Mouse (Mus musculus) gastrocnemius, adult 2 months (tissue): ENCODE results near the gene Luc7l2. TPM values are rescaled to one million over a fixed set of nuclear protein-coding genes. Genes with fewer than 3 reads are reported as not detected.
A peak's percentile ranks its signal among the peaks of the same experiment; 100 is the strongest.

ENCODE experiments used
- DNase-seq: peaks from one replicate; pipeline ENCODE4 v3.0.0; 2022
- H3K27ac ChIP-seq: fragments of 200-600 bp; 2 replicates; pipeline ENCODE4 v1.8.1; 2022; ENCODE audit warnings: mild to moderate bottlenecking
- H3K4me3 ChIP-seq: fragments of 200-600 bp; 2 replicates; pipeline ENCODE4 v1.8.1; 2022; ENCODE audit warnings: mild to moderate bottlenecking, moderate library complexity
- CTCF ChIP-seq: fragments of 200-600 bp; IDR thresholded peaks from 2 replicates; pipeline ENCODE4 v1.8.1; 2022; ENCODE audit warnings: antibody characterized with exemption, mild to moderate bottlenecking, moderate library complexity
- intact Hi-C: fragments of 180-260 bp; cut with DNase I; formaldehyde crosslinking; loops from one replicate; pipeline ENCODE4 v1.15.1; 2025
- total RNA-seq, 2 experiments: library from RNA; stranded (reverse); gene quantifications; 2 replicates each; pipeline ENCODE4 v1.2.3; 2021

Luc7l2 gene
- total RNA-seq, 2 experiments from 2014 or later: 128 to 134 TPM

- DNase-seq: no peak
- no peak overlapping the region for H3K27ac ChIP-seq
- intact Hi-C loops: no loop called here
- no peak for TF ChIP-seq CTCF
- H3K4me3 ChIP-seq: no peak overlapping the region
These were observed 58.8 kb downstream of the Luc7l2 start for GRCm38 (mm10) chr6:38609892-38610291.

GRCm38 (mm10) chr6:38622406-38622805 is 71.3 kb downstream of the Luc7l2 start:
- no peak for TF ChIP-seq CTCF
- intact Hi-C loops: no loop called here
- DNase-seq: no peak
- Histone ChIP-seq H3K27ac (no peak overlapping the region), H3K4me3 (no peak overlapping the region)

GRCm38 (mm10) chr6:38623457-38623856 is 72.3 kb downstream of the Luc7l2 start:
- Histone ChIP-seq H3K4me3 (no peak overlapping the region), H3K27ac (no peak overlapping the region)
- DNase-seq: no peak
- intact Hi-C loops: no loop called here
- no peak for TF ChIP-seq CTCF

- no peak overlapping the region for H3K27ac ChIP-seq
- no peak for DNase-seq
- no peak overlapping the region for H3K4me3 ChIP-seq
- no peak for TF ChIP-seq CTCF
- intact Hi-C loops: no loop called here
These were observed 73.3 kb downstream of the Luc7l2 start for GRCm38 (mm10) chr6:38624439-38624838.

GRCm38 (mm10) chr6:38626086-38626485 is 75.0 kb downstream of the Luc7l2 start:
- no peak overlapping the region for H3K27ac ChIP-seq
- TF ChIP-seq CTCF: no peak
- no peak overlapping the region for H3K4me3 ChIP-seq
- no peak for DNase-seq
- intact Hi-C loops: no loop called here

- no peak for TF ChIP-seq CTCF
- no peak for DNase-seq
- no peak overlapping the region for H3K4me3 ChIP-seq
- H3K27ac ChIP-seq: no peak overlapping the region
- intact Hi-C loops: no loop called here
These were observed 75.9 kb downstream of the Luc7l2 start for GRCm38 (mm10) chr6:38627081-38627480.

- intact Hi-C loops: no loop called here
- TF ChIP-seq CTCF: no peak
- no peak for DNase-seq
- Histone ChIP-seq H3K4me3 (no peak overlapping the region), H3K27ac (no peak overlapping the region)
These were observed 76.4 kb downstream of the Luc7l2 start for GRCm38 (mm10) chr6:38627486-38627885.

GRCm38 (mm10) chr6:38629556-38629955 is 78.4 kb downstream of the Luc7l2 start:
- intact Hi-C loops: no loop called here
- TF ChIP-seq CTCF: no peak
- DNase-seq: no peak

GRCm38 (mm10) chr6:38632826-38633225 is 81.7 kb downstream of the Luc7l2 start:
- intact Hi-C loops: no loop called here
- DNase-seq: no peak
- Histone ChIP-seq H3K4me3 (no peak overlapping the region), H3K27ac (no peak overlapping the region)
- no peak for TF ChIP-seq CTCF

More at GRCm38 (mm10) chr6:38629556-38629955, 78.4 kb downstream of the Luc7l2 start:
- no peak overlapping the region for H3K4me3 ChIP-seq
- H3K27ac ChIP-seq: no peak overlapping the region

- H3K27ac ChIP-seq: no peak overlapping the region
- no peak for TF ChIP-seq CTCF
- no peak overlapping the region for H3K4me3 ChIP-seq
- DNase-seq: no peak
- intact Hi-C loops: no loop called here
These were observed 83.3 kb downstream of the Luc7l2 start for GRCm38 (mm10) chr6:38634461-38634860.

- peak overlapping the region; percentile 70 for H3K27ac ChIP-seq
- intact Hi-C loops: no loop called here
- peak overlapping the region; percentile 83 for H3K4me3 ChIP-seq
- DNase-seq: peak; percentile 62
- TF ChIP-seq CTCF: no peak
These were observed 85.1 kb downstream of the Luc7l2 start for GRCm38 (mm10) chr6:38635941-38636851.

GRCm38 (mm10) chr6:38636852-38637618 is 85.9 kb downstream of the Luc7l2 start, which contains the start of gene Klrg2:
Gene Klrg2, minus strand, starts transcription at chr6:38637242.
- peak; percentile 83 for DNase-seq
- no peak for TF ChIP-seq CTCF
- peak within 1 kb of the TSS; percentile 70 for H3K27ac ChIP-seq
- intact Hi-C loops: no loop called here
- H3K4me3 ChIP-seq: peak within 1 kb of the TSS; percentile 83

- intact Hi-C loops: no loop called here
- H3K27ac ChIP-seq: peak overlapping the region; percentile 28
- peak overlapping the region; percentile 51 for H3K4me3 ChIP-seq
- no peak for DNase-seq
- TF ChIP-seq CTCF: no peak
These were observed 89.3 kb downstream of the Luc7l2 start for GRCm38 (mm10) chr6:38640401-38640800.
